Mouse (Mus musculus) thymus, adult 2 months (tissue): ENCODE measurements around the gene Nek2.

Experiments used
- CTCF ChIP-seq: fragments of 200-500 bp; IDR thresholded peaks from 2 replicates; pipeline ENCODE4 v1.5.1; 2012; ENCODE audit warnings: mild to moderate bottlenecking, control low read depth, low read length, moderate library complexity, borderline replicate concordance; ENCODE audit not compliant: control insufficient read depth, poor library complexity, insufficient read depth; ENCODE audit errors: extremely low read depth
- POLR2A ChIP-seq: fragments of 200-500 bp; IDR thresholded peaks from 2 replicates; pipeline ENCODE4 v1.6.1; 2012; ENCODE audit warnings: mild to moderate bottlenecking, low read length, control low read depth, moderate library complexity; ENCODE audit not compliant: control insufficient read depth, poor library complexity, insufficient read depth; ENCODE audit errors: extremely low read depth

DNA sequence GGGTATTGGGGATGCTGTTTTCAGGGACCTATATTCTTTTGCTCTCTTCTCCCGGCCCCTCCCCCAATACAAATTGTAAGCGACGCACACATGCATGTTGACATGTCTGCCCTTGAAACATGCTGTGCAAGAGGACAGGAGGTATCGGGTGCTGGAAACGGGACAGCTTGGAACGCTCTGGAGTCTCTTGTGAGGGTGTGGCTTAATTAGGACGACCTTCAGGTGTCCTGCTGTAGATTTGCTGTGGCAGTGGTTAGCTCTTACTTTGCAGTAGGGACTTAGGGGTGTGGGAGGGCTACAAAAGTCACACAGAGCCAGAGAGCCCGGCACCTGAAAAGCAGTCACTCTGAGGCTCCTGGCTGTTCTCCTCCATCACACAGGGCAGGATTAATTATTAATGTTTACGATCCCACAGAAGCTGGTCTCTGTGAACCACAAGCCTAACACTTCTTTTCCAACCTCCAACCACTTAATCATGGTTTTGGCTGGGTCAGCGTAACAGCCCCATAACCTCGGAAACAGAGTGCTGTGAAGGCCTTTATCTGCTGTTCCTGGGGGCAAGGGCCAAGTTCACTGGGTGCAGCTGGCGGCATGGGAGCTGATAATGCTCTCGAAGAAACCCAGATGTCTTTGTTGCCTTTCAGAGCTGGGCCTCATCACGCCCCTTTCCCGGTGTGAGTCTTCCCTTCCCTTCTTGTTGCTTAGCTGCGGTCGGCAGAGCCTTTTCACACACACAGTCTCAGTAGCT lies 17.9 kb downstream of the Nek2 start:
- TF ChIP-seq CTCF (no peak), POLR2A (no peak)
